Mouse (Mus musculus): ENCODE results near the gene Sema4b. TPM values are rescaled to one million over a fixed set of nuclear protein-coding genes. Genes with fewer than 3 reads are reported as not detected.

Gene Sema4b
- polyA plus RNA-seq, 1 experiment: 11.6 TPM

DNA sequence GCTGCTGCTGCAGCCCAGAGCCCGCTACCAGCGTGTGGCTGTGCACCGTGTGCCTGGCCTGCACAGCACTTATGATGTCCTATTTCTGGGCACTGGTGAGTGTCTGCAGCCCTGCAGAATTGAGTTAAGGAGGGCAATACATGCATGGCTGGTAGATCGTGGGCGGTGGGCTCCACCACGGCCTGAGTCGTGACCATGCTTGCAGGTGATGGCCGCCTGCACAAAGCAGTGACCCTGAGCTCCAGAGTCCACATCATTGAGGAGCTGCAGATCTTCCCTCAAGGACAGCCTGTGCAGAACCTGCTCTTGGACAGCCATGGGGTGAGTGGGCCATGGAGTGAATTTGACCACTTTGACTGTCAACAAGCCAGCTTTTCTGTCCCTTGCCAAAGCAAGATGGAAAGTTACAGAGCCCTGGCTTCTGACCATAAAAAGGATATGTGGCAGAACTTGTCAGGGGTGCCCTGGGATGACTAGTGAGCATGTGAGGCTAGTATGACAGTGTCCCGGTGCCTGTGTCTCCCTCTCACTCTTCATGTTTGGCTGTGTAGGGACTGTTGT lies 33.7 kb downstream of the Sema4b start:
- H3K4me3 ChIP-seq (ENCODE audit: insufficient read depth, low read length): no peak overlapping the region
- TF ChIP-seq CTCF (IDR thresholded peaks at IDR 0.05; ENCODE audit: extremely low read depth, insufficient read depth, low read length): no peak
- no peak for TF ChIP-seq POLR2A (IDR thresholded peaks at IDR 0.05; ENCODE audit: extremely low read depth, insufficient read depth, low read length)
- no peaks in the 10 kb centered on the region for H3K4me1 ChIP-seq (ENCODE audit: control insufficient read depth, insufficient read depth, low read length)
- H3K27ac ChIP-seq (ENCODE audit: insufficient read depth, low read length): no peak overlapping the region

DNA sequence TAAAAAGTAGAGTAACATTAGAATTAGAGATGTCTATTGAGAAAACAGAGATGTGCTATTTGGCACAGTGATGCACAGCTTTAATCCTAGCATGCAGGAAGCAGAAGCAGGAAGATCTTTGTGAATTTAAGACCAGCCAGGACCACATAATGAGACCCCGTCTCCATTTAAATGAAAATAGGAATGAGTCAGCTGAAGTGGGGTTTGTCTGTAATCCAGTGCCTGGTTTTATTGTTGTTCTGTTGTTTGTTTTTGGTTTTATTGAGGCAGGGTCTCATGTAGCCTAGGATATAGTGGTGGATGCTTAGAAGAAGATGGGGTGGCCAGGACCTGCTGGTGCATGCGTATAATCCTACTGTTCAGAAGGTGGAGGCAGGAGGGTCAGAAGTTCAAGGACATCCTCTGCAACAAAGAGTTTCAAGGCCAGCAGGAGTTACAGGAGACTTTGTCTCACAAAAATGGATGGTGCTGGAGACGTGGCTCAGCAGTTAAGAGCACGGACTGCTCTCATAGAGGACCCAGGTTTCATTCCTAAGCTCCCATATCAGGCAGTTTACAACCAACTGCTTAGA lies 34.6 kb downstream of the Sema4b start:
- Histone ChIP-seq H3K27ac (ENCODE audit: insufficient read depth, low read length) (no peak overlapping the region), H3K4me3 (ENCODE audit: insufficient read depth, low read length) (no peak overlapping the region), H3K4me1 (ENCODE audit: control insufficient read depth, insufficient read depth, low read length) (no peaks in the 10 kb centered on the region)
- TF ChIP-seq POLR2A (IDR thresholded peaks at IDR 0.05; ENCODE audit: extremely low read depth, insufficient read depth, low read length): no peak
- no peak for TF ChIP-seq CTCF (IDR thresholded peaks at IDR 0.05; ENCODE audit: extremely low read depth, insufficient read depth, low read length)

GRCm38 (mm10) chr7:80227065-80227464 lies 40.4 kb downstream of the Sema4b start:
- H3K4me1 ChIP-seq (ENCODE audit: control insufficient read depth, insufficient read depth, low read length): no peaks in the 10 kb centered on the region

GRCm38 (mm10) chr7:80230196-80230595 lies 43.6 kb downstream of the Sema4b start:
- Histone ChIP-seq H3K4me1 (ENCODE audit: control insufficient read depth, insufficient read depth, low read length) (no peaks in the 10 kb centered on the region; the same call in 1 of the 2 replicates), H3K27ac (ENCODE audit: insufficient read depth, low read length) (no peak overlapping the region), H3K4me3 (ENCODE audit: insufficient read depth, low read length) (no peak overlapping the region)
- TF ChIP-seq CTCF (IDR thresholded peaks at IDR 0.05; ENCODE audit: extremely low read depth, insufficient read depth, low read length) (no peak), POLR2A (IDR thresholded peaks at IDR 0.05; ENCODE audit: extremely low read depth, insufficient read depth, low read length) (no peak)

More at GRCm38 (mm10) chr7:80227065-80227464, 40.4 kb downstream of the Sema4b start:
- no peak for TF ChIP-seq POLR2A (IDR thresholded peaks at IDR 0.05; ENCODE audit: extremely low read depth, insufficient read depth, low read length)
- no peak for TF ChIP-seq CTCF (IDR thresholded peaks at IDR 0.05; ENCODE audit: extremely low read depth, insufficient read depth, low read length)
- Histone ChIP-seq H3K4me3 (ENCODE audit: insufficient read depth, low read length) (no peak overlapping the region), H3K27ac (ENCODE audit: insufficient read depth, low read length) (no peak overlapping the region)

- TF ChIP-seq CTCF (IDR thresholded peaks at IDR 0.05; ENCODE audit: extremely low read depth, insufficient read depth, low read length) (no peak), POLR2A (IDR thresholded peaks at IDR 0.05; ENCODE audit: extremely low read depth, insufficient read depth, low read length) (no peak)
- Histone ChIP-seq H3K27ac (ENCODE audit: insufficient read depth, low read length) (no peak overlapping the region), H3K4me3 (ENCODE audit: insufficient read depth, low read length) (peak overlapping the region; percentile 66), H3K4me1 (ENCODE audit: control insufficient read depth, insufficient read depth, low read length) (no peaks in the 10 kb centered on the region; the same call in 1 of the 2 replicates)
Observed at GRCm38 (mm10) chr7:80231971-80232488, 45.4 kb downstream of the Sema4b start.

DNA sequence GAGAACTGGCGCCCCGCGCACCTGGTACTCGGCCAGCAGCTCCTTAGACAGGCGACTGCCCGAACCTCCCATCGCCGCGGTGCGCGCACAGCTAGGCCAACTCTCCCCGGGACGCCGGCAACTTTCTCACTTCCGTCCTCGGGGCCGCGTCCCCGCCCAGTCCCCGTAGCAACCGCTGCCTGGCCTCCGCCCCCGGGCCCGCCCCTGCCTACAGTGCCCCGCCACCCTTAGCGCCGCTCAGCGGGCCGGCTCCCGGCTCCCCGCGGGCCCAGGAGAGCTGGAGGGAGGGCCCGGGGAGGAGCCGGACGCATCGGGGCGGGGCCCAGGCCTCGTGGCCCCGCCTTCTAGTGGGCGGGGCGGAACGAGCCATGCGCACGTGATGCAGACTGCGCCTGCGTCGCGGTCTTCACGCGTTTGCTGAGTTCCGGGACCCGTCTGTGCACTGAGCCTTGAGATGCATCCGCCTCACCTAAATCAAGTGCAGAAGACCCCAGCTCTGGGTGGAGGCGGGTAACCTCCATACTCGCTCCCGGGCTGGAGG lies 45.9 kb downstream of the Sema4b start, which contains the start of the genes Cib1 and Gdpgp1:
Gene Cib1 (minus strand): TSS at position 325 of the 541 bp plus-strand sequence.
Gene Gdpgp1 (plus strand): TSS at position 377 of the 541 bp plus-strand sequence.
- Histone ChIP-seq H3K27ac (ENCODE audit: insufficient read depth, low read length) (no peak within 1 kb of the TSS), H3K4me1 (ENCODE audit: control insufficient read depth, insufficient read depth, low read length) (no peaks in the 10 kb centered on the region; the same call in 1 of the 2 replicates), H3K4me3 (ENCODE audit: insufficient read depth, low read length) (peak within 1 kb of the TSS; percentile 66)
- TF ChIP-seq POLR2A (IDR thresholded peaks at IDR 0.05; ENCODE audit: extremely low read depth, insufficient read depth, low read length): peak; percentile 94
- TF ChIP-seq CTCF (IDR thresholded peaks at IDR 0.05; ENCODE audit: extremely low read depth, insufficient read depth, low read length): no peak

DNA sequence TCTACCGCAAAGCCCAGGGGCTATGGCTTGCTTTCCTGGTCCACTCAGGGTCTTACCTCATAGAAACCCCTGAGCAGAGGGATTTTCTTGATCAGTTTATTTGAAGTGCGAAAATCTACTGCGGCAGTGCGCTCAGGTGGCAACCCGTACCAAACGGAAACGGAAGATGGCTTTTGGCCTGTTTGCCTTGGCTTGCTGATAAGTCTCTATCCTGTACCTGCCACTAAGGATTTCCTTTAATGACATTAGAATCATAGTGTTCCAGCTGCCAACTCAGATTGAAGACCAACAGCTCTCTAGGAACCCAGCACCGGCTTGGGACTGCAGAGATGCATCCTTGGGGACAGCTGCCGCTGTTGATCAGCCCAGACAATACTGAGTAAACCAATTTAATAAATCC lies 47.2 kb downstream of the Sema4b start:
- H3K4me3 ChIP-seq (ENCODE audit: insufficient read depth, low read length): peak overlapping the region; percentile 31; the same call in 1 of the 2 replicates
- TF ChIP-seq POLR2A (IDR thresholded peaks at IDR 0.05; ENCODE audit: extremely low read depth, insufficient read depth, low read length) (no peak), CTCF (IDR thresholded peaks at IDR 0.05; ENCODE audit: extremely low read depth, insufficient read depth, low read length) (no peak)
- H3K4me1 ChIP-seq (ENCODE audit: control insufficient read depth, insufficient read depth, low read length): no peaks in the 10 kb centered on the region; the same call in 1 of the 2 replicates
- H3K27ac ChIP-seq (ENCODE audit: insufficient read depth, low read length): no peak overlapping the region

DNA sequence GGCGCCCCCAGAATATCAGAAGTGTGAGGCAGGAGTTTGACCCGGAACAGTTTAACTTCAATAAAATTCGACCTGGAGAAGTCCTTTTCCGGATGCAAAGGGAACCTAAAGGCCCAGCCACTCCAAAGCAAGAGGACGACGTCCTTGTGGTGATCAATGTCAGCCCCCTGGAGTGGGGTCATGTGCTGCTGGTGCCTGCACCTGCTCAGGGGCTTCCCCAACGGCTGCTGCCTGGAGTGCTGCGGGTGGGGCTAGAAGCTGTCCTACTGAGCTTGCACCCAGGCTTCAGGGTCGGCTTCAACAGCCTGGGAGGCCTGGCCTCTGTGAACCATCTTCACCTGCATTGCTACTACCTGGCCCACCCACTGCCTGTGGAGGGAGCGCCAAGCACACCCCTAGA lies 51.9 kb downstream of the Sema4b start:
- TF ChIP-seq POLR2A (IDR thresholded peaks at IDR 0.05; ENCODE audit: extremely low read depth, insufficient read depth, low read length) (no peak), CTCF (IDR thresholded peaks at IDR 0.05; ENCODE audit: extremely low read depth, insufficient read depth, low read length) (no peak)
- H3K4me3 ChIP-seq (ENCODE audit: insufficient read depth, low read length): no peak overlapping the region
- H3K27ac ChIP-seq (ENCODE audit: insufficient read depth, low read length): no peak overlapping the region
- no peaks in the 10 kb centered on the region; the same call in 1 of the 2 replicates for H3K4me1 ChIP-seq (ENCODE audit: control insufficient read depth, insufficient read depth, low read length)

GRCm38 (mm10) chr7:80241661-80242060 lies 55.0 kb downstream of the Sema4b start:
- TF ChIP-seq POLR2A (IDR thresholded peaks at IDR 0.05; ENCODE audit: extremely low read depth, insufficient read depth, low read length) (no peak), CTCF (IDR thresholded peaks at IDR 0.05; ENCODE audit: extremely low read depth, insufficient read depth, low read length) (no peak)
- Histone ChIP-seq H3K4me1 (ENCODE audit: control insufficient read depth, insufficient read depth, low read length) (no peaks in the 10 kb centered on the region), H3K27ac (ENCODE audit: insufficient read depth, low read length) (no peak overlapping the region), H3K4me3 (ENCODE audit: insufficient read depth, low read length) (no peak overlapping the region)

Measured in cortical plate, adult 2 months (tissue).